Mouse (Mus musculus) kidney, adult 2 months (tissue): ENCODE results near the gene Fbxo47. TPM values are rescaled to one million over a fixed set of nuclear protein-coding genes. Genes with fewer than 3 reads are reported as not detected.

Experiments
- DNase-seq: peaks from one replicate; pipeline ENCODE4 v3.0.0; 2021
- H3K27ac ChIP-seq: fragments of 200-500 bp; 2 replicates; pipeline ENCODE4 v1.5.1; 2012; ENCODE audit warnings: low read depth, low read length, control low read depth, inconsistent platforms; ENCODE audit not compliant: insufficient read depth
- H3K27me3 ChIP-seq: fragments of 200-500 bp; replicated peaks from 2 replicates; pipeline ENCODE4 v1.6.1; 2012; ENCODE audit warnings: mild to moderate bottlenecking, moderate library complexity, low read length, inconsistent platforms; ENCODE audit not compliant: control insufficient read depth, insufficient read depth
- H3K36me3 ChIP-seq: fragments of 200-500 bp; 2 replicates; pipeline ENCODE4 v1.6.1; 2012; ENCODE audit warnings: mild to moderate bottlenecking, moderate library complexity, low read length, inconsistent platforms; ENCODE audit not compliant: control insufficient read depth, insufficient read depth
- H3K4me1 ChIP-seq: fragments of 200-500 bp; 2 replicates; pipeline ENCODE4 v1.6.1; 2011; ENCODE audit warnings: low read length; ENCODE audit not compliant: control insufficient read depth, insufficient read depth
- H3K4me3 ChIP-seq: fragments of 200-500 bp; 2 replicates; pipeline ENCODE4 v1.5.1; 2011; ENCODE audit warnings: mild to moderate bottlenecking, low read depth, low read length, control low read depth; ENCODE audit not compliant: insufficient read depth
- CTCF ChIP-seq: fragments of 200-500 bp; conservative IDR thresholded peaks from 2 replicates; pipeline ENCODE4 v1.5.1; 2011; ENCODE audit warnings: low read depth, mild to moderate bottlenecking, control low read depth, low read length, moderate library complexity, mixed read lengths; ENCODE audit not compliant: insufficient read depth, insufficient read length
- POLR2A ChIP-seq: fragments of 200-500 bp; IDR thresholded peaks from one replicate; pipeline ENCODE4 v1.6.1; 2011; ENCODE audit warnings: low read depth, low read length, control low read depth
- WGBS: fragments of 180-500 bp; shearing (Covaris S2); methylation state at CpG from one replicate; pipeline ENCODE4 v1.1.7; 2018; 5-methylcytosine and 5-hydroxymethylcytosine counted together
- polyA plus RNA-seq: library from polyadenylated mRNA; depleted of rRNA; stranded (reverse); fragments of >200 nt; gene quantifications from 2 replicates; pipeline ENCODE4 v1.2.3, GENCODE M21; 2012; rRNA removed

Gene Fbxo47
- polyA plus RNA-seq = 0.33 and 0.39 TPM in 2 replicates

DNA sequence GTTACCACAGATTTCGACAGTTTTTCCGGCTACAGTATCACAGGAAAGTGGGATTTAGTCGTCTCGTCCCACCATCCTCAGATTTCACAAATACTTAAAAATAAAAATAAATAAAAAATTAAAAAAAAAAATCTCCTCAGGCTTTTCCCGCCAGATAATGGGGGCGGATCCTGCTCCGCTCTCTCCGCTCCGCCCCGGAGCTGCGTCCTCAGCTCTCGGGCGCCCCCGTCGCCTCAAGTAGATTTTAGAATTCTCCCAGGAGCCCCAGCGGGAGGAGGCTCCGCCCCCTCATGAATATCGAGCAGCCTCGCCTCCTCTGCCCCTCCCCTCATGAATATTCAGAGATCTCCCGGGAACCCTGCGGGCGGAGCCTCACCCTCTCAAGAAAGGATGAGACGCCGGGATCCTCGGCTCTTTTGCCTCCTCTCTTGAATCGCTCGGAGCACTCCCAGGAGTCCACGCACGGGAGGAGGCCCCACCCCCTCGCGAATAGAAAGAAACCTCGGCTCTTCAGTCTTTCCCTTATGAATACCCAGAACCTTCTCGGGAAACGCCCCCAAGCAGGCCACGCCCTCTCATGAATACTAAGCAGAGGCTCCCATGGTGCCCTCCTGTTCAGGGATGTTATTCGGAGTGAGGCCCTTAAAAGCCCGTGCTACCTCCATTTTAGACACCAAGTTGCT, at the start of gene Fbxo47:
TSS of gene Fbxo47 (minus strand) at position 237 of the 683 bp plus-strand sequence.
- peaks cover 3% of the 10 kb centered on the region; the same call in 1 of the 2 replicates for H3K4me1 ChIP-seq
- peak within 1 kb of the TSS; percentile 90 for H3K27ac ChIP-seq
- WGBS = under 1% methylated on average over 37 of the region's 37 CpGs
- no peaks in the 10 kb centered on the region for H3K27me3 ChIP-seq
- H3K36me3 ChIP-seq = no peaks in the 10 kb centered on the region
- H3K4me3 ChIP-seq = peak within 1 kb of the TSS; percentile 75
- DNase-seq = peak; percentile 99
- TF ChIP-seq CTCF = peak; percentile 62
- no peak for TF ChIP-seq POLR2A

DNA sequence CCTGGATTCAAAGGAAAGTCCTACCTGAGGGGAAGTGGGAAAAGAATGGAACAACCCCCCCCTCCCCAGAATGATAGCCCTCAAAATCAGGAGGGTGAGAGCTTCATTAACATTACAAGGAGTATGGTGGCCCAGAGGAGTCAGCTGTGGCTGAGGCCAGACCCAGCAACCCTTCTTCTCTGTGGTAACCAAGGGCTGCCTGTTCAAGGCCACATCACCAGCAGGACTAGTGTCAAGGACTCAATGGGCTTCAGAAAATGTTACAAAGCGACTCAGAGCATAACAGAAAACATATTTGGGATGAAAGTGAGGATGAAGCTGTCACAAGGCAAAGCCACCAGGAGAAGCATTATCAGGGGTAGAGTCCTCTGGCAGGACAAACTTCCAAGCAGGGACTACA, 49.6 kb upstream of the Fbxo47 start:
- H3K4me3 ChIP-seq = no peak overlapping the region
- no peaks in the 10 kb centered on the region for H3K27me3 ChIP-seq
- 86% methylated on average over 1 of the region's 1 CpGs for WGBS
- no peak overlapping the region for H3K27ac ChIP-seq
- TF ChIP-seq CTCF (no peak), POLR2A (no peak)
- DNase-seq = no peak
- H3K4me1 ChIP-seq = no peaks in the 10 kb centered on the region
- H3K36me3 ChIP-seq = no peaks in the 10 kb centered on the region

DNA sequence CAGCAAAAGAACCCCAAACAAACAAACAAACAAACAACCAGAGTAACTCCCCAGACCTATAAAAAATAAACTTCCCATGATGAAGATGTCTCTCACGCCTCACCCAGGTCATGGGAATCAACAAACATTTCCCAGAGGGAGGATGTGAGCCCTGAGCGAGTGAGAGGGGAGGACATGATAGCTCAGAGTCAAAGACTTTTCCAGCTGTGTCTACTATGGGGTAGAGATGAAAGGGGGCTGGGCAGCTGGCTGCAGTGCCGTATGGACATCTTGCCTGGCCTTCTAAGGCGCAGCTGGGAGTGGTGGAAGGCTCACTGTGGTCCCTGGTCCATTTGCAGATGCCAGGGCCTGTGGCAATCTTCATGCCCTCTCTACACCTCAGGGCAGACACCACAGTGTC, 45.0 kb upstream of the Fbxo47 start:
- TF ChIP-seq POLR2A (no peak), CTCF (no peak)
- Histone ChIP-seq H3K27ac (no peak overlapping the region), H3K36me3 (no peaks in the 10 kb centered on the region), H3K4me3 (no peak overlapping the region), H3K4me1 (no peaks in the 10 kb centered on the region), H3K27me3 (no peaks in the 10 kb centered on the region)
- WGBS = 74% methylated on average over 4 of the region's 4 CpGs
- no peak for DNase-seq

DNA sequence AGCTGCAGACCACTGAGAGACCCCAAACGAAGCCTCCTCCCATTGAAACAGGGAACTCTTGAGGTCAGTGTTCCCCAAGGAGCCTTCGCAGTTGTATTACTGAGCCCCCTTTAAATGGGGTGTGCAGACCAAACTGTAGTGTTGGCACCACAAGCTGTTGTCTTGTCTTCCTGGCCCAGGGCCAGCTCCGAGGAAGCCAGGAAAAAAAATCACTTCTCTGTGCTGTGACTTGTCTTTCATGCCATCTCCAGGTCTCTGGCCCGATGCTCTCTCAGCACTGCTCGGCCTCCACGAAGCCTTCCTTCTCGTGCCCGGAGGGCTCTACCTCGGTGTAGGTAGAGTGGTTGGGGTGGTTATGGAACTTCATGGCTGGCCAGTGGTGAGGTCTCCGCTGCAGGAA, 40.3 kb upstream of the Fbxo47 start:
- H3K27me3 ChIP-seq = no peaks in the 10 kb centered on the region
- no peak overlapping the region for H3K27ac ChIP-seq
- no peak overlapping the region for H3K4me3 ChIP-seq
- DNase-seq = no peak
- no peak for TF ChIP-seq CTCF
- no peak for TF ChIP-seq POLR2A
- H3K4me1 ChIP-seq = no peaks in the 10 kb centered on the region
- H3K36me3 ChIP-seq = no peaks in the 10 kb centered on the region
- 90% methylated on average over 10 of the region's 10 CpGs for WGBS

DNA sequence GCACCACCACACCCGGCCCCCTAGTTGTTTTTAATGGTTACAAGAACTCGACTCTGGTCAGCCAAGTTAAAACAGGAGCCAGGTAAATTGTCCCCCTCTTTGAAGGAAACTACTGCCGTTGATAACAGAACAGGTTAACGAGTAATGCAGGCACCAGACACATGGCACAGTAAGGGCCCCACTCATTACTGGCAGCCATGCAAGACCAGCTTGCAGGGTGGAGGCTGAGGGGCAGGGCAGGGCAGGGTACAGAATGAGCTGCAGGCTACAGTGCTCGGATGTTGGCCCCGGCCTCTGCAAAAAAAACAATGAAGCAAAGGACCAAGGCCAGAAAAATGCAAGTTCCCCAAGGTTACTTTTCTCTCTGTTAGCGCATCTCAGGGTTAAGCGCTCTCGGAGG, 39.7 kb upstream of the Fbxo47 start:
- H3K27ac ChIP-seq = no peak overlapping the region
- WGBS = 56% methylated on average over 9 of the region's 9 CpGs
- no peaks in the 10 kb centered on the region for H3K27me3 ChIP-seq
- H3K4me3 ChIP-seq = no peak overlapping the region
- no peaks in the 10 kb centered on the region for H3K36me3 ChIP-seq
- peak; percentile 14 for DNase-seq
- TF ChIP-seq CTCF (no peak), POLR2A (no peak)
- no peaks in the 10 kb centered on the region for H3K4me1 ChIP-seq

DNA sequence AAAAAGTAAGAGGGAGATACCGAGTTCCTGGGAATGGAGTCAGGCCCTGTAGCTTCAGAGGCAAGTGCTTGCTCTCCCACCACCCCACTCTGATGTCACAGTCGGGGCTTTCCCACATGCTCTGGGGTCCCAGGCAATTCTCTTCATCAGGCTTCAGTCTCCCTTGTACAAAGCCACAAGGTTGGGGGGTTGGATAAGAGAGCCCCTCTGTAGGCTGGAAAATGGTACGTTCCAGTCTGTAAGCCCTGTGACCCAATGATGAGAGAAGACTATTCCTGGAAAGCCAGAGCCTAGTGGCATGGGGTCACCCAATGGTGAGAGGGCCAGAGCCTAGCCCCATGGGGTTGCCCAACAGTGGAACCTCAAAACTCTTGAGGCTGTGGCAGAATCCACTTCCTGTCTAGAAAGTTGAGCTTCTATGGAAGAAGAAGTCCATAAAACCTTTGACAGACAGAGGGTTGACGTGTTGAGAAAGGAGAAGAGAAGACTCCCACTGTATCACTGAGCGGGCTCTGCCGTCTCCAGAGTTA, 32.1 kb upstream of the Fbxo47 start:
- no peak for DNase-seq
- Histone ChIP-seq H3K4me3 (no peak overlapping the region), H3K27me3 (no peaks in the 10 kb centered on the region), H3K36me3 (no peaks in the 10 kb centered on the region), H3K27ac (no peak overlapping the region), H3K4me1 (no peaks in the 10 kb centered on the region)
- no peak for TF ChIP-seq POLR2A
- TF ChIP-seq CTCF = no peak
- WGBS = 88% methylated on average over 6 of the region's 6 CpGs

DNA sequence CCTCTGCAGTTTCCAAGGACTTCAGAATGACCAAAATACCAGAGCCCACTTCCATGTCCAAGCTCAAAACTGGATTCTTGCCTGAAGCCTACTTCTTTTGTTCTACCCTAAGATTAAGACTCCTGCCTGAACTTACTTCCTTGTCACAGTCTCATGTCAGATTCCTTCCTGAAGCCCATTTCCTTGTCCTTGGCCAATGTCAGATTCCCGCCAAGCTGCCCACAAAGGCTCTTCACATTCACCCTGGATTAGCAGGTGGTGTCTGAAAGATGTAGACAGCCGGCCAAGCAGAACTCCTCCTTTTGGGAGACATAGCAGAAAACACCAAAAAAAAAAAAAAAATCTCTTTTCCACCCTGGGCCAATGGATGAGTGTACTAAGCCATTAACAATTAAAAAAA, 31.5 kb upstream of the Fbxo47 start:
- no peak for DNase-seq
- no peaks in the 10 kb centered on the region for H3K27me3 ChIP-seq
- WGBS = 80% methylated on average over 2 of the region's 2 CpGs
- TF ChIP-seq POLR2A (no peak), CTCF (no peak)
- no peaks in the 10 kb centered on the region for H3K36me3 ChIP-seq
- H3K4me1 ChIP-seq = no peaks in the 10 kb centered on the region
- H3K4me3 ChIP-seq = no peak overlapping the region
- no peak overlapping the region for H3K27ac ChIP-seq
